Mouse (Mus musculus) megakaryocyte, embryonic 14.5 days (primary cell): ENCODE measurements around the gene Nr1h5.

Source experiments
- FLI1 ChIP-seq: IDR thresholded peaks from 2 replicates; pipeline ENCODE4 v1.6.1; 2012; ENCODE audit warnings: low read length, inconsistent platforms, mixed read lengths
- GATA1 ChIP-seq: IDR thresholded peaks from 3 replicates; pipeline ENCODE4 v1.6.1; 2012; ENCODE audit warnings: mixed read lengths, low read length, inconsistent platforms, borderline replicate concordance

GRCm38 (mm10) chr3:102992936-102993335 lies 29.0 kb upstream of the Nr1h5 start:
- TF ChIP-seq GATA1 (no peak), FLI1 (no peak)
